Mouse (Mus musculus): ENCODE results near the gene Rnls.
"Not testable (repeated sequence)": the region's sequence is repeated elsewhere in the genome, so short reads cannot be mapped to it uniquely, and the experiment has no call there.

The Rnls gene

DNA sequence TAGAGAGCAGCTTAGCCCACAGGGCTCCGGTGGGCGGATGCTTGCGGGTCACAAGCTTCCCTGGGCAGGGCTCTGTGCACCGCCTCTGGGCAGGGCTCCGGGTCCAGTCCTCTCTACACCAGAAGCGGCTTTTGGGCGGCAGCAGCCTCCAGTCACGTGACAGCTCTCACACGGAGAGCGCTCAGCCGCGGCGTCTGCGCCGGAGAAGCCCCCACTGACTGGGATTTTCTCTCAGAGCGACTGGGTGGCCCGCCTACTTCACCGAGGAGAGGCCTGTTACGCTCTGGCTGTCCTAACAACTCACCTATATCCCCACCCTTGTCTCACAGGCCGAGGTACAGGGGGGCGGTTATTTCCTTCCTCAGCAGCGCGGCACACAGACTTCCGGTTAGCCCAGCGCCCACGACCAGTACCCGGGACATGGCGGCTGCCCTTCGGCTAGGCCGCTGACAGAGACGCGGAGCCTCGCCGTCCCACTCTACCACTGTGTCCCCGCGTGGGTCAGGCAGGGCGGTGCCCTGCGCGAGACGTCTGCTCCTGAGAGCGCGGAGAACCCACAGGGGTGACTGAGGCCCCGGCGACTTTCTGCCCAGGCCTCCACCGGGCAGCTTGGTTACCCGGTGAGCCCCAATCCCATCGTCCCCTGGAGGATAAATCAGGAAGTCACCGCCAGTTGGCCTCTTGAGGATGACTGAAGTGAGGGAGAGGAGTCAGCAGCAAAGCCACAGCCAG, at the start of gene Rnls:
Gene Rnls, minus strand, starts transcription at position 645 of the 732 bp plus-strand sequence.
- peak; percentile 90 for DNase-seq

DNA sequence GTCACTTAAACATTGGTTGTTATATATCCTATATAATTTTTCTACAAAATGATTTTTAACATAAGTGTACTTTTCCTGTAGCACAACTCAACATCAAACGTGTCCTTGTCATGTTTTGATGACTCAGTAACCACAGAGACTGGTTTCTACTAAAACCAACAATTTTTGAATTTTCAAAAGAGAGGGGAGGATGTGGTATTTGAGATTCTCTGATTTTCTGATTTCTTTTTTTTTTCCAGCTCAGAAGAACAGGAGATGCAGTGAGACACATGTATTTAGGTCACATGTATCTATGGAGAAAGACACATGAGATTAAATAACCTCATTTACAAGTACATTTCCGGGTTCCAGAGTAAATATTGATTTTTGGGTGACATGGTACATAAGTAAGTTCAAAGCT, 37.4 kb upstream of the Rnls start:
- no peak for DNase-seq

DNA sequence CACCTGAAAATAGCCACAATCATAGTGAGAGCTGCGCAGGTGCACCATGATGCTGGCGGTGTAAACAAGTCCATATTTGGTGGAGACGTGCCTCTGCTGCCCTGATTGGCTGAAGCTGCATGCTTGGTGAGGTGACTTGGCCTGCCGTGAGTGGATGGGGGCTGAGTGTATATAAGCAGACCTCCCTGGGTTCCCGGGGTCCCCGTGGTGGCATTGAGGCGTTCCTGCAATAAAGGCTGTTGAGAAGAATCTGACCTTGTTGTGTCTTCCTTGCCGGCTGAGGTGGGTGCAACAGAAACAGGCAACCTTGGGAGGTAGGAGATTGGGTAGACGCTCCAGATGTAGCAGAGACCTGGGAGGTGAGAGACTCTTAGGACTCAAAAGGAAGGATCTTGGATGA, 27.3 kb upstream of the Rnls start:
- DNase-seq = not testable (repeated sequence)

DNA sequence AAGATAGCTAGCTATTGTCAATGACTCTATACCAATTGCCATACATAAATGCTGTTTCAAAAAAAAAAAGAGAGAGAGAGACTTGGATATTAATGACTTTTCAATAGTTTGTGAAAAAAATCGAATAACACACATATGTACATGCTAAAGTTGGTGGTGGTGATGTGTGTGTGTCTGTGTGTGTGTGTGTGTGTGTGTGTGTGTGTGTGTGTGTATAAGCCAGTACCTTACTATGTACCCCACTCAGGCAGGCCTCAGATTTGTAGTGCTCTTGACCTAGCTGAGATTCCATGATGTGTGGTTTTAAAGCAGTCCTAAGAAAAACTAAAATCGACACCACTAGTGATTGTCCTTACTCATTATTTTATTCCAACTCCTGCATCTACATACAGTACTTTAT, 11.3 kb downstream of the Rnls start:
- no peak for DNase-seq

DNA sequence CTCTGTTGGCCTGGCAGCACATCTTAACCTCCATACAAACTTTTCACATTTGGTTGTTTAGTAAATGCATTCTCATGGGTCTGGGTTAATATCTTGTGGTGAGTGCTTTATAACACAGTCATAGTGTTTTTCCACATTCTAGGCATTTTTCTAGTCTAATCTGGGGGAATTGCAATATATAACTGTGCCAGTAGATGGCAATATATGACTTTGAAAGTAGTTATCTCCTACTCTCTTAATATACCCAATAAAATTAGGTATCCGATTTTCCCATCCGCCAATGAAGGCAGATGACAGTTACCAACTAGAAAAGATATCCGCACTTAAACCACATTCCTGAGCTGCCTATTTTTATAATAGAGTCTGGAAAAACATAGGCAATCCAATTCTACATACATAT, 11.7 kb downstream of the Rnls start:
- DNase-seq = no peak

DNA sequence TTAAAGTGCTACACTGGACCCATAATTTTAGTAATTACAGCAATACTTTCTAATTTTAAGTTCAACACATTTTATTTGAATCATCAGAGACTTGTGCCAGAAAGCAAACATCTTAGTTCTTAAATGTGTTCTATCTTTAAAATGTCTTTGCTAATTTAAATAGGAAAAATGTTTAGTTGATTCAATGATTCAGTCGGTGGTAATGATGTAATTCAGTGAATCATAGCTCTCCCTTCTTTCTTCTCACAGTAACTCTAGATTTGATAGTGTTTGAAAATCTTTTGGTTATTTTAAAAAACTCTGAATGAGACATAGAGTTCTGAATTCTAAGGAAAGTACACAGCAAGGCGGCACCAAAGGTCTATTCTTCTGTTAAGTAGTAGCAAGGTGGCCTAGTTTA, 23.3 kb downstream of the Rnls start:
- no peak for DNase-seq

DNA sequence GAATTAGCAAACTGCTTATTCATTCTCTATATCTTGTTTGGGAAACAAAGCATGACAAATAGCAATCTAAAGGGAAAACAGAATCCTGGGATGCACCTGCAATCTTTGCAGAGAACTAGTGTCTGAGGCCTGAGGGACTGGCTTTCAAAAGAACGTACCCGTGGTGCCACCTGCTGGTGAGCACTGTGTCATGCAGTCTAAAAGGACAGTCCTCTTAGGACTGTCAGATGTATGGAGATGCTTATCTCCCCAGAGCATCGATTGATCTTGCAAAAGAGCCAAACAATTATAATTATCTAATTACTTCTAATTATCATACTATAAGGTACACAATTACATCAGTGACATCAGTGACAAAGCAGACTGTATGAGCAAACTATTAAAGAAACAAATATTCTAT, 25.4 kb downstream of the Rnls start:
- DNase-seq = peak; percentile 59

DNA sequence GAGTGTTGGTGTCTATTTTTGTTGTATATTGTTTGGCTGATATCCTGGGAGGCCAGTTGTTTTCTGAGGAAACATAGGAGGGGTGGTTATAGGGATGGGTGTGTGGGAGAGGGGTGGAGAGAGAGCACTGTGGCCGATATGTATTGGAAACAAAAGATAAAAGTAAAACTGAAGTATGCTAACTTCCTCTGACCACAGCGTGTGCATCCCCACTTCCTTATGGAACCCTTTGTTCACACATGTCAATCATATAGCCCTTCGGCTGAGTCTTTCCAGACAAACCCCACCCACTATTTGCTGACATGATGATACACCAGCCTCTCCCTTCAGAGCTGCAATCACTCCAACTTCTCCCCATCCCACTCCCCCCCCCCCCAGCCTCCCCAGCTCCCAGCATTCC, 35.1 kb downstream of the Rnls start:
- no peak for DNase-seq

DNA sequence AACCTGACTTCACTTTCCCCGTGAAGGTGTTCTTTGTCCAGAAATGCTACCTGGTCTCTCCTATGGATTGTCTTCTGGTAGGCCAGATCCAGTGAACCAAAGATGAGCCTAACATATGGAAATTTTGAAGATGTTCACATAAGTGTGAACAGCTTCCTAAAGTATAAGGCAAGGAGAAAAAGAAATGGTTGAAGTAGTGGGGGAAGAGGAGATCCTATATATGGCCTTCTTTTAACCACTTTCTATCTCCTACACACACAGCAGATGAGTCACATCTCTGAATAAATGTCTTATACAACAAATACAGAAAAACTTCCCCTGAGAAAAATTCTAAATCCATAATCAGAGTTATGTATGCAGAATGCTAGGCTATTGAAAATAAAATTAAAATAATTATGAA, 52.0 kb downstream of the Rnls start:
- DNase-seq = no peak

DNA sequence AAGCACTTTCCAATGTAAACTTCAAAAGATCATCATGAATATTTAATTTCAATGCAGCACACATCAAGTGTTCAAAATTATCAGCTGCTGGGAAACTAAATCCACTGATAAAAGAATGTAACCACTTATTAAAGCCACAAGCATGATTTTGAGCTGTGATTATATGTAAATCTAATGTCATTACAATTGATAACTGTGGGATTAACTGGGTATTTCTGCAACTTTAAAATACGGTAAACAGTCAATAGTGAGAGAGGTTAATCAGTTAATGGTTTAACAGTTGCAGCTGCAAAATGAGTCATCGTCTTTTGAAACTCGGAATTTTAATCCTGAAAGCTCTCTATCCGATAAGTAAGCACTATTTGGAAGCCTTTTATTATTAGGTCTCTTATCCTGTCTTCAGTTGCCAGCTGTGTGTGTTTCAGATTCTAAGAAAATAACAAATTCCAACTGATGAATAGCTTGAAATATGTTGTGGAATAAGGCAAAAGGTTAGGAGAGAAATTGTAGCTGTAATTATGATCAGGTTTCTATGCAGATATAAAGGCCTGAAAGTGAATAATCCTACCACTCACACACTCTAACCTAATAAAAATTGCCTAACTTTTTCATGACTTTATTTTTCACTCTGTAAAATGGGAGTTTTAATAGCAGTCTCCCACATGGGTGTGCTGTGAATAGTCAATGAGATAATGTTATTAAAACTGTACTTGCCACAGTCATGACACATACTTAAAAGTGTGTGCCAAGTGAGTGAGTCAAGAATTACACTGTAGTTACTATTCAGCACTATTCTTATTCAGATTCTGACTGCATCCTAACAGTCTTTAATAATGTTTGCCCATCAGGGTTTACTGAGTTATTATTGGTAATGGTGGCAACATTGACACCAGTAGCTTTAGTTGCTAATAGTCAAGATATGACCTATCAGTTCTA, 65.1 kb downstream of the Rnls start:
- DNase-seq = no peak

DNA sequence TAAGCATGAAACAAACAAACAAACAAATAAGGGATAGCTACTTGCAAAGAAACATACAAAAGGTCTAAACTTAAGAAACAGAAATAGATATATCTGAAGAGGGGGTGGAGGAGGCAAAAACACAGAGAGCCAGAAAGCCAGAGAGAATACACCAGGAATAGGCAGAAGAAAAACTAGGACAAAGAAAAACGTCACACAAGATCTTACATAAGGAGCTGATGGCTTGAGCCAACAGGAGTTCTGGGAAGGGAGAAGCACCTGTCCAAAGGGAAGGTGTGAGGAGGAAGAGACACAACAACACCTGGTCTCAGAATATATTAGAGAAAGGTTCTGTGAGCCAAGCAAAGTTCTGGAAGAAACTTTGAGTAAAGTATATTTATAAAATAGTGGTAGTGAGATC, 73.3 kb downstream of the Rnls start:
- DNase-seq = peak; percentile 38

DNA sequence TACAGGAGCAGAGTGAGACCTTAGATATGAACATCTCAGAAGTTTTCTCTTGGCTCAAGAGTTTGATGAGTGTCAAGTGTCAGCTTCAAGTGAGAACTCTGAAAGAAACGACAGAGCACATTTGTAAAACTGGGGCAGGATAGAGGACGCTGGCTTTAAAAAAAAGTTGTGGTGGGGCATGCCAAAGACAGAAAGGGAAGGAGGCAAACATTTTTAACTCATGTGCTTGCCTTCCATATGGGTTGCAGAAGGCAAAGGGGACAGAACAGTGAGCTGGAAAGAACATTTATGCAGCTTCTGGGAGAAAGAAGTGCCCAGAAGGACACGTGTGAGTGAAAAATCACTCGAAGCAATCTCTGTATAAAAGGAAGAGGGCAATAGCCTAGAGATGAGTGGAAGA, 75.0 kb downstream of the Rnls start:
- no peak for DNase-seq

DNA sequence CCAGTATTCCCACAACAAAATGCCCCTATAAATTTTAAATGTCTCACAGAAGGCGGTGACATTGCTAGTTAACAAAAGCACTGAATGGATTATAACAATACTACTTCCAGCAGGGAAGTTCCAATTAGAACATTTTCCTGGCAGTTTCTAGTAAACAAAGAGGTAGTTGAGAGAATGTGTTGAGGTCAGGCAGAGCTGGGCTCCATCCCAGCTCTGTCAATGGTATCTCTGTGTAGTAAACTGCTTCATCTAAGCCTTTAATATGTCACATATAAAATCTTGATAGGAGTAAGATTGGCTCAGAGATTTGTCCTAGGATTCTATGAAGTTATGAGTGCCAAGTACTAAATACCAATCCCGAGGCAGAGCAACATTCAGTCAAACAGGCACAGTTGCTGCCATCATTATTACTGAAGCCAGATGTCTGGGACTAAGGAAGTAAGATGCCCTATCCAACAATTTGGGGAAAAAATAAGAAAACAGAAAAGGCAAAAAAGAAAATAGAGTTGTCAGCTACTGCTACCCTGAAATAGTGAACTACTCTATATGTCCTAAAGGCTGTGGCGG, 92.3 kb downstream of the Rnls start:
- no peak for DNase-seq

DNA sequence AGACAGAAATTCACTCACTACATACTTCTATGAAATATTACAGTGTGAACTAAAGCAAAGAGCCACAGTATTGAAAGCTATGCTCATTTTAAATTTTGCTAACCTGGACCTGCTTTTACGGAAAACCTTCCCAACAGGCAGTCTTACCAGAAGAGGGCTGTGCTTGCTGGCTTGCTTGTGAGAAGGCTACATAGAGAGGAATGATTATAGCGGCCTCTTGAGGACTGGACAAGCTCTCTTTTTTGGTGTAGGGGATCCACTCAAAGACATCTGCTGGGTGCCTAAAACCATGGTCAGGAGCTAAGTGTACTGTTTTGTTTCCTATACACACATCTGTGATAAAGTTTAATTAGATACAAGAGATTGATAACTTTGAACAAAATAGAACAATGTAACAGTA, 95.8 kb downstream of the Rnls start:
- DNase-seq = no peak

DNA sequence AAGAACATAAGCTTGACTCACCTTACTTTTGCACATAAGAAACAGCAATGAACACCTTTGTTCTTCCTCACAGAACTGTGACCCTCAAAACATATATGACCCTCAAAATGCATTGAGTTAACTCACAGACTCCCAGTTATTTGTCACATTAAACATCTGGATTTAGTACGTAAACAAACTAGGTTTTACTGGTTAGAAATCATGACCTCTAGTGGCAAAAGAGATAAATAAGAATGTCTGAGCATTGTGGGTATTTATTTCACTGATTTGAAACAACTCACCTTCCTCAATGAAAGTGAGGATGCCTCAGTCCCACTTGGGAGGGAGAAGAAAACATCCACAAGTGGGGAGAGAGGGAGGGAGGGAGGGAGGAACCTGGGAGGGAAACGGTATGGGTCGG, 109.1 kb downstream of the Rnls start:
- no peak for DNase-seq

DNA sequence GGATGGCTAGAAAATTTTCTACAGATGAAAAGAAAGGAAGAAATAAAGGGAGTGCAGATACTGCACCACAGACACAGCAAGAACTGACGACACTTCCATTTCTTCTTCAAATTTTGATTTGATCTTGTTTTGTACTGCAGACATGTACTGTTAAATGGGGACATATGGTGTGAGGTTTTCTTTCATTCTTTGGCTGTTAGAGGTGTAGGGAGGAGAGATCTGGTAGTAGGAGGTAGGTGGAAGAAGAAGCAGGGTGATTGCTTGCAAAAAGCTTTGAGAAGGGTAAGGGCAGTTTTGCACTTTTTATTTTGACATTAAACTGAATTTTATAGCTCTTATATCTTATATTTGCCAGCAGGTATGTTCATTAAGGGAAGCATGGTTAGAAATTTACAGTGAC, 115.7 kb downstream of the Rnls start:
- DNase-seq = no peak

DNA sequence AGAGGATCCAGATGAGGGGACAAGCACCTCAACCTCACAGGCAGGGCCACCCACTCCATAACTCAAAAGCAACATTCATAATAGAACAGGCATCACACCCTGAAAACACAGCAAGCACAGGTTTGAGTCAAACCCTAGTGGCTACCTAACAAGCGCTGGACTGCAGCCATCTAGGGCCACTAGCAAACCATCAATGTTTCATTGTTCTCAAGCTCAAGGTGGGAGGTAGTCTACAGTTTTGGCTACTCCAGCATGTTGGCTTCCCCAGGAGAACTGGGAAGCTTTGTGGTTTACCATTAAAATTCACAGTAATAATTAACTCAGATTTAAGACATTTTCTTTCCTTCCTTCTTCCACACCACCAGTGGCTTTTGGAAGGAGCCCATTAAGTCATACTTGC, 118.4 kb downstream of the Rnls start:
- DNase-seq = no peak

DNA sequence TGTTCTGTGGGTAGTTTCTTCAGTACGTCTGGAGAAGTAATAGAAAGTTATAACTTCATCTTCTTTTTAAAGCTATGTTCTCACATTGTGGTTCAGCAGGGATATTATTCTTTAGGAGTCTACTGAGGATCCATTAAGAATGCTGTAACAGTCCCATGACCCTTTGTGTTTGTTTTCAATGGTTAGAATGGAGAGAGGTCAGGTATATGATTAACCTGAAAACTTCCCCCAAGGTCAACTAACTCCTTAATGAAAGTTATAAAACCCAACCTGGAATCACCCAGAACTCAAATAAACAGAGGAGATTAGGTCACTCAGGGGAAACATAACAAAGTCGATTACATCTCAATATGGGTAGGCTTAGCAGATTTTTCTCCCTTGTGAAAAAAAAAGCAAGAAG, 120.5 kb downstream of the Rnls start:
- no peak for DNase-seq

DNA sequence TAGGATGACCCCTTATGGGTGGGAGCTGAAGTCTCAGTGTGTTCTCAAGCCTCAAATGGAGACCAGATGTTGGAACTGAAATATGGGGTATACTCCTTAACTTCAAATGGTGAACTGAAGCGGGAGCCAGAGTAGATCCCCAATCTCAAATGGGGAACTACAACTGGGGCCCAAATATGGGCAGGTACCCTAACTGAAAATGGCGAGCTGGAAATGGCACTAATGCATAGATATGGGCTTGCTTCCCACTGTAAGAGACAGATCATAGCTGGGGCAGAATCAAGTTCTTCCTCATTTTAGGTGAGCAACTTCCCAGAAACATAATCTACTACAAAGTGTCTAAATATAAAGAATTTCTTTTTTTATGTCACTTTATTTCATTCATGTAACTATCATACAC, 121.9 kb downstream of the Rnls start:
- DNase-seq = no peak

DNA sequence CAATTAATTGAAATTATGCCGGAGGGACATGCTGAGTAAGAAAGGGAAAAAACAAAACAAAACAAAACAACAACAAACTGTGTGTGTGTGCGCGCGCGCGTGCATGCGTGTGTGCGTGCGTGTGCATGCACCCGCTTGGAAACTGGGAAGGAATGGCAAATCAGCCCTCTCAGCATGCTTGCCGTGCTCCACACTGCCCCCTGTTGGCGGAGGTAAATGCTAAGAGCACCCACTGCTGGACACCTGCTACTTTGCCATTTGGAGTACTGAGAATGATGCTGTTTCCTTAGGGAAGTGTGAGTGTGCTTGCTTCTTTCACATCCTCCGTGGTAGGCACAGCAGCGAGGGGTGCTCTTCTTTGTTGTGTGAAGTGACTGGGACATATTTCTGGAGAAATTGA, 124.1 kb downstream of the Rnls start:
- DNase-seq = no peak

DNA sequence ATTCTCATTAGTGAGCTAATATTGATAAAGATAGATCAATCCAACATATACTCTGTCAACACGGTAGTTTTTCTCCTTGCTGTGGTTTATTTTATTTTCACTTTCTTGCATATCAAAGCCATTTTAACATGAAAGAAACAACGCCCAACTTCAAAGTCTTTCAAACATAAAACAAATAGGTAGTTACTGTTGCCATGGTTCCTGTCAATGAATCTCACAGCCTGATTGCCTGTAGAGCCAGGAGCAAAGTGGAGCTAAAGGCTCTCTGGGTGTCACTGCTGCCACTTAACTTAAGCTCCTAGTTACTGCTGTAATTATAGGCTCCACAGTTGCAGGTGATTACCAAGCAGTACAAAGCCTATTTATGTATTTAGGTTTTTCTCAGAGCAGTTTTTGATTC, 126.8 kb downstream of the Rnls start:
- no peak for DNase-seq

DNA sequence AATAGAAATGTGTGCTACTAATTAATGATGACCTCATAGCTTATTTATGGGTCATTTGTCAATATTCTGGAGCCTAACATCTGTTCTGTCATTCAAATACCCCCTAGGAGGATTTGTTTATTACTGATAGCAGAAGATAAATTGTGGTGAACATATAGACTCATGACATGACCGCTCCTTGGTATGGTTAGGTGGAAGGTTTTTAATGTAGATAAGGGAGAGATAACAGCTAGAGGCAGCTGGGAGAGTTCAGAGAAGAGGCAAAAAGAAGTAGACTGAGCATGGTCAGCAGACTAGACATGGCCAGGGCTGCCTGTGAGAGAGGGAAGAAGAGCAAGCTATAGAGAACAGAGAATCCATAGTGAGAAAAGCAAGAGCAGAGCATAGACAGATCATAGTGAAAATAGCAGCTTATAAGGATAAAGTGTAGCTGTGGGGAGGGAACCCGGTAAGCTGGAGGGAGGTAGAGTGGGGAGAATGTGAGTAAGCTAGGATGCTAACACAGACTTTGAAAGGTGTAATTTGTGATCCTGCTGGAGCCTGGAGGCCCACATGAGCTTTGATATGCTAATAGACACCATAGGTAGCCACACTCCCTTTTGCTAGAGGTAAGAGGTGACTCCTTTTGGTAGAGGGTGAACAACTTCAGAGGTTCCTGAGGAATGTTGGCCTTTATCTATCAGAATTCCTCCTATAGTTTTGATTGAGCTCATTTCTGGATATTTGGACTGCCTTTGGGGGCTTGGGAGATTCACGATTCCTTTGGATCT, 127.7 kb downstream of the Rnls start:
- no peak for DNase-seq

DNA sequence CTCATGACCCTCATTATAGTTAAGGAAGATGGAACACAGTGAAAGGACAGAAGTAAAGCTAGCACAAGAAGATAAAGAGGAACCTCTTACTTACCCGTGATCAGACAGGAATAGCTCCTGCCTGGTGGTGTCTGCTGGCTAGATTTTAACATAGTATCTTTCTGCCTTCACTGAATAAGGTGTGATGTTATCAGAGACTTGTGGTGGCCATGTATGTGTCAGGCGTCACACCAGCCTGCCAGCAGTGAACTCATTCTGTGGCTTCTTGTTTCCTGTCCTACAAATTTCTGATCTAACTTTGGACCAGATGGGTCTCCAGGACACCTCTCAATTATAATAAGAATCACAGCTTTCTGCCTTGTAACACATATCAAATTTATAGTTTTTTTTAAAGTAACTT, 129.7 kb downstream of the Rnls start:
- DNase-seq = no peak

All from layer of hippocampus, adult 9-11 months (tissue).